Comparison of ENCODE assay signal across 8 mouse cellular contexts in the genomic region with DNA sequence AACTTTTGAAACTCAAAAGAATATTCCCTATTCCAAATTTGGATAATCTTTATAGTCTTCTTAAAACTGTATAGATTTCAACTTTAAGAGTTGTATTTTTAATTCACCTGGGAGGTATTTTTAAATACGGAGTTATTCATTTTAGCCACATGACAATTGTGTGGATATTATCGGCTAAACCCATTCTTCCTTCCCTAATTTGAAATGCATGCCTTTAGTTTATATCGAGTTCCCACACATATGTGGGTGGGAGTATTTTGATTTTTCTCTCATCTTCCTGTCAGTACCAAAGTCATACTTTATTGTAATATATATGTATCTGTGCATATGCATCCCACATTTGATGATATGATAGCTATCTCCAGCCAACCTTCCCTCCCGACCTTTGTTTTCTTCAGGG. TPM values are rescaled to one million over a fixed set of nuclear protein-coding genes. Genes with fewer than 3 reads are reported as not detected.
A peak's percentile ranks its signal among the peaks of the same experiment; 100 is the strongest.
DNase-seq lines count a peak whose midpoint lies in the region; ATAC-seq lines count a peak whose summit lies in the region.

Gene Fth1 (plus strand): TSS at position 341 of the 400 bp plus-strand sequence.

- 85% methylated on average over 4 of the region's 4 CpGs for WGBS in midbrain, embryonic 15.5 days

- ATAC-seq in midbrain, embryonic 15.5 days (replicated peaks): no peak
- ATAC-seq in cerebellum, adult (ENCODE audit: insufficient number of reproducible peaks, low FRiP score, low TSS enrichment): no peak

- H3K36me3 ChIP-seq in midbrain, embryonic 15.5 days (replicated peaks): peaks cover 3% of the 10 kb centered on the region

- peaks cover 12% of the 10 kb centered on the region; the same call in 1 of the 2 replicates for H3K4me1 ChIP-seq in brown adipose tissue, adult 24 weeks (ENCODE audit: control insufficient read depth, insufficient read depth, insufficient read length, low read length)
- H3K4me1 ChIP-seq in midbrain, embryonic 15.5 days: peaks cover 20% of the 10 kb centered on the region

- no peak for DNase-seq in layer of hippocampus, adult 8-10 months (ENCODE audit: low spot score in 2 of 2)
- DNase-seq in layer of hippocampus, adult 9-10 months (ENCODE audit: low spot score): no peak
- DNase-seq in heart, adult 8-10 months (ENCODE audit: low spot score): no peak
- DNase-seq in layer of hippocampus, postnatal 25 days (ENCODE audit: extremely low spot score in 1 of 2, low spot score in 1 of 2): no peak
- DNase-seq in kidney, postnatal 25 days: no peak

- H3K4me2 ChIP-seq in midbrain, embryonic 15.5 days: no peak within 1 kb of the TSS

- H3K4me3 ChIP-seq in brown adipose tissue, adult 24 weeks (ENCODE audit: insufficient read depth, low read depth, low read length): no peak within 1 kb of the TSS; the same call in 1 of the 2 replicates
- H3K4me3 ChIP-seq in midbrain, embryonic 15.5 days: no peak within 1 kb of the TSS

- no peak within 1 kb of the TSS for H3K9ac ChIP-seq in midbrain, embryonic 15.5 days

- H3K9me3 ChIP-seq in midbrain, embryonic 15.5 days: no peaks in the 10 kb centered on the region

- H3K27me3 ChIP-seq in midbrain, embryonic 15.5 days (replicated peaks): no peaks in the 10 kb centered on the region

- H3K27ac ChIP-seq in brown adipose tissue, adult 24 weeks (replicated peaks; ENCODE audit: low read depth, low read length): peak within 1 kb of the TSS; percentile 91
- no peak within 1 kb of the TSS for H3K27ac ChIP-seq in midbrain, embryonic 15.5 days

RNA-seq across cellular contexts. Expression of gene Fth1, which starts in this region (rescaled TPM):
- total RNA-seq in layer of hippocampus, adult 8-10 months (2022): 1,000 to 10,000 TPM; 3,051 to 4,196 (median 3,526) TPM
- 4,010 and 5,287 TPM in 2 replicates for polyA plus RNA-seq in brown adipose tissue, adult 24 weeks (2012; ENCODE audit: insufficient read depth, insufficient read length, missing spikeins)
- 1,000 to 10,000 TPM; 2,773 to 3,210 (median 2,950) TPM for total RNA-seq in heart, adult 8-10 months (2022)
- total RNA-seq in layer of hippocampus, postnatal 25 days (2021): 1,000 to 10,000 TPM; 2,794 to 3,082 TPM
- polyA plus RNA-seq in midbrain, embryonic 15.5 days (2015; fragmentation: Nextera tagmentation; extraction: Ambion mirVana): 1,452 and 1,467 TPM in 2 replicates
